Mouse (Mus musculus) megakaryocyte progenitor cell, adult 5-6 weeks (primary cell): Measurements from ENCODE around the gene Tnni3k. TPM values are rescaled to one million over a fixed set of nuclear protein-coding genes. Genes with fewer than 3 reads are reported as not detected.

Source experiments
- ATAC-seq: replicated peaks from 2 replicates; pipeline ENCODE4 v1.8.0; 2016; ENCODE audit warnings: mild to moderate bottlenecking, moderate TSS enrichment, inconsistent platforms; ENCODE audit not compliant: poor library complexity
- total RNA-seq, 2 experiments: library from RNA; stranded (forward) in 1 of 2; stranded (reverse) in 1 of 2; fragments of 157-497, 149-512 nt in 1 of 2; fragments of 200-1000 nt in 1 of 2; gene quantifications; 2 replicates each; pipeline versions ENCODE4 v1.2.3 to v1.2.4; 2015 to 2017

Tnni3k gene
- total RNA-seq, 2 experiments from 2014 or later, result not detected

- ATAC-seq, result no peak
Measured at GRCm38 (mm10) chr3:154953088-154953487, 102.1 kb downstream of the Tnni3k start.

GRCm38 (mm10) chr3:154949551-154949950 is 105.7 kb downstream of the Tnni3k start:
- no peak for ATAC-seq

- ATAC-seq, result no peak
Measured at GRCm38 (mm10) chr3:154945688-154946161, 109.5 kb downstream of the Tnni3k start.

GRCm38 (mm10) chr3:154927757-154928156 is 127.5 kb downstream of the Tnni3k start:
- no peak for ATAC-seq

- ATAC-seq, result no peak
Measured at GRCm38 (mm10) chr3:154924936-154925335, 130.3 kb downstream of the Tnni3k start.

GRCm38 (mm10) chr3:154915566-154915965 is 139.6 kb downstream of the Tnni3k start:
- no peak for ATAC-seq

GRCm38 (mm10) chr3:154913641-154914040 is 141.6 kb downstream of the Tnni3k start:
- ATAC-seq, result no peak

- peak; percentile 87 for ATAC-seq
Measured at GRCm38 (mm10) chr3:154896737-154897136, 158.5 kb downstream of the Tnni3k start.

- ATAC-seq, result peak; percentile 36
Measured at GRCm38 (mm10) chr3:154893225-154893624, 162.0 kb downstream of the Tnni3k start.

GRCm38 (mm10) chr3:154885452-154885851 is 169.8 kb downstream of the Tnni3k start:
- 0 out of 2 replicates have a peak, but pooled peaks have one; percentile 22 for ATAC-seq

GRCm38 (mm10) chr3:154885048-154885447 is 170.2 kb downstream of the Tnni3k start:
- ATAC-seq, result peak; percentile 77

- peak; percentile 48 for ATAC-seq
Measured at GRCm38 (mm10) chr3:154881428-154881986, 173.7 kb downstream of the Tnni3k start.

GRCm38 (mm10) chr3:154880536-154880939 is 174.7 kb downstream of the Tnni3k start:
- no peak for ATAC-seq

GRCm38 (mm10) chr3:154880108-154880507 is 175.1 kb downstream of the Tnni3k start:
- no peak for ATAC-seq

- ATAC-seq, result no peak
Measured at GRCm38 (mm10) chr3:154879515-154879914, 175.7 kb downstream of the Tnni3k start.

GRCm38 (mm10) chr3:154879080-154879479 is 176.1 kb downstream of the Tnni3k start:
- no peak for ATAC-seq

GRCm38 (mm10) chr3:154868807-154869206 is 186.4 kb downstream of the Tnni3k start:
- ATAC-seq, result no peak

GRCm38 (mm10) chr3:154861921-154862320 is 193.3 kb downstream of the Tnni3k start:
- ATAC-seq, result no peak

- no peak for ATAC-seq
Measured at GRCm38 (mm10) chr3:154859721-154860120, 195.5 kb downstream of the Tnni3k start.

- no peak for ATAC-seq
Measured at GRCm38 (mm10) chr3:154853257-154853656, 201.9 kb downstream of the Tnni3k start.

- ATAC-seq, result no peak
Measured at GRCm38 (mm10) chr3:154852281-154852680, 202.9 kb downstream of the Tnni3k start.

GRCm38 (mm10) chr3:154842247-154842646 is 213.0 kb downstream of the Tnni3k start:
- ATAC-seq, result peak; percentile 76

GRCm38 (mm10) chr3:154841076-154841475 is 214.1 kb downstream of the Tnni3k start:
- ATAC-seq, result no peak
